Comparison of ENCODE assay signal across 15 mouse cellular contexts in the genomic region with DNA sequence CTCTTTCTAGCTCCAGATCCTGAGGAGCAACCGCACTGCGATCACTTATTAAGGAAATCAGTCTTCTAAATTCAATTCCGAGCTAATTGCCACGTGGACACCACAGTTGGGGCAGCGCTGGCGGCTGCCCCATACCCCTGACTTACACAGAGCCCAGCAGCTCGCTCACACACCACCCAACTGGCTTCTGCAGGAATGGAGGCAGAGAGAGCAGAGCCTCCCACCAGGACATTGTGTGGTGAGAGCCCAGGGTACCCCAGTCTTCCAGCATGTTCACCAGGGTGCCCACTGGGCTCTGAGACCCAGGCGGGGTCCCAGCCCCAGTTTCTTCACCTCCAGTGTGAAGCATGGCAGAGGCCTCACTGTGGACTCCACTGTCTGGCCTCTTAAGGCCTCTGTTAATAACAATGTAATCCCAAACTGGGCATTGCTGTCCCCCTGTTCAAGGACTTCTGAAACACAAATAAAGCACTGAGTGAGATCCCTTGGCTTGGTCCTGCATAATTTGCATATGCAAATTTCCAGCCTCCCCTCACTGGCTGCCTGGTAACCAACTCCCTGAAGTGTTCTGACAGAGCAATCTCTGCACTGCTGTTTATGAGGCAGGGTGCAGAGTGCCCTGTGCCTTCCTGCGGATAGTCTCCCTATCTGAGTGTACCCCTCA.
DNase-seq lines count a peak whose midpoint lies in the region; ATAC-seq and TF ChIP-seq lines count a peak whose summit lies in the region.
"Had no signal": no experiment of that assay in that cellular context is flagged by ENCODE, and none has a peak within 500 bp of the region (broad histone marks: within the 10 kb centered on the region; RNA-seq: fewer than 3 reads in every experiment).

No protein-coding gene starts in this region.

- WGBS in hindbrain, embryonic 12.5 days, result 47% methylated on average over 9 of the region's 9 CpGs
- 44% methylated on average over 9 of the region's 9 CpGs for WGBS in midbrain, postnatal 0 days

- H3K9ac ChIP-seq in hindbrain, embryonic 12.5 days, result no peak overlapping the region
- no peak overlapping the region for H3K9ac ChIP-seq in midbrain, postnatal 0 days (replicated peaks; ENCODE audit: low read length, poor library complexity, severe bottlenecking)
- H3K9ac ChIP-seq: heart, embryonic 12.5 days; liver, embryonic 15.5 days had no signal

- peak overlapping the region; percentile 70 for H3K27ac ChIP-seq in hindbrain, embryonic 12.5 days
- H3K27ac ChIP-seq in midbrain, postnatal 0 days (ENCODE audit: low read depth, low read length), result no peak overlapping the region
- H3K27ac ChIP-seq: layer of hippocampus, adult 2 months; liver, embryonic 15.5 days had no signal

- no peaks in the 10 kb centered on the region for H3K36me3 ChIP-seq in hindbrain, embryonic 12.5 days
- no peaks in the 10 kb centered on the region for H3K36me3 ChIP-seq in midbrain, postnatal 0 days (ENCODE audit: insufficient read depth, low read length)
- H3K36me3 ChIP-seq: heart, embryonic 12.5 days; liver, embryonic 15.5 days had no signal

- H3K4me1 ChIP-seq in hindbrain, embryonic 12.5 days, result peaks cover 22% of the 10 kb centered on the region
- peaks cover 6% of the 10 kb centered on the region for H3K4me1 ChIP-seq in midbrain, postnatal 0 days (ENCODE audit: insufficient read depth, low read length)
- H3K4me1 ChIP-seq: heart, embryonic 12.5 days; liver, embryonic 15.5 days had no signal

- TF ChIP-seq CTCF in brain, embryonic 14.5 days (IDR thresholded peaks at IDR 0.05; ENCODE audit: borderline replicate concordance, extremely low read depth, insufficient read depth, insufficient read length), result no peak
- TF ChIP-seq CTCF in midbrain, postnatal 0 days (IDR thresholded peaks at IDR 0.05), result no peak

- no peaks in the 10 kb centered on the region for H3K27me3 ChIP-seq in hindbrain, embryonic 12.5 days
- no peaks in the 10 kb centered on the region for H3K27me3 ChIP-seq in midbrain, postnatal 0 days (ENCODE audit: insufficient read depth, low read length)
- H3K27me3 ChIP-seq: heart, embryonic 12.5 days; liver, embryonic 15.5 days had no signal

- ATAC-seq in hindbrain, embryonic 12.5 days (ENCODE audit: low FRiP score), result peak; percentile 73
- peak; percentile 58 for ATAC-seq in midbrain, postnatal 0 days (ENCODE audit: low FRiP score)

- H3K4me2 ChIP-seq in hindbrain, embryonic 12.5 days (replicated peaks), result no peak overlapping the region
- no peak overlapping the region for H3K4me2 ChIP-seq in midbrain, postnatal 0 days (ENCODE audit: low read depth, low read length, poor library complexity, severe bottlenecking)
- H3K4me2 ChIP-seq: heart, embryonic 12.5 days; liver, embryonic 15.5 days had no signal

- H3K4me3 ChIP-seq in hindbrain, embryonic 12.5 days, result no peak overlapping the region
- no peak overlapping the region for H3K4me3 ChIP-seq in midbrain, postnatal 0 days (ENCODE audit: low read depth, low read length)
- H3K4me3 ChIP-seq: erythroblast, embryonic 14.5 days; heart, embryonic 12.5 days; layer of hippocampus, adult 2 months; liver, embryonic 15.5 days had no signal

- intact Hi-C loops in left cerebral cortex, postnatal 14 days (cut with DNase I), result no loop called here
- intact Hi-C loops in gastrocnemius, postnatal 36 days (cut with DNase I), result no loop called here

- H3K9me3 ChIP-seq in hindbrain, embryonic 12.5 days (replicated peaks), result no peaks in the 10 kb centered on the region
- no peaks in the 10 kb centered on the region for H3K9me3 ChIP-seq in midbrain, postnatal 0 days (ENCODE audit: low read length)
- H3K9me3 ChIP-seq: heart, embryonic 12.5 days; liver, embryonic 15.5 days had no signal

- peak; percentile 26 to 51 for DNase-seq in left cerebral cortex, postnatal 14 days (ENCODE audit: low spot score in 2 of 2)
- no peak for DNase-seq in left cerebral cortex, adult 18-20 months (ENCODE audit: low spot score in 2 of 2)
- DNase-seq in brain, embryonic 14.5 days (ENCODE audit: low read depth), result peak; percentile 86
- DNase-seq in midbrain, postnatal 0 days (ENCODE audit: low spot score), result peak; percentile 71
- DNase-seq in gastrocnemius, postnatal 36 days, result no peak
- no peak for DNase-seq in T-cell, adult 2 months (ENCODE audit: low spot score)
- DNase-seq in kidney, postnatal 10 days, result no peak
- DNase-seq: gastrocnemius, postnatal 25 days; lung, postnatal 36 days; thymus, postnatal 25 days had no signal

- TF ChIP-seq POLR2A in brain, embryonic 14.5 days (IDR thresholded peaks at IDR 0.05; ENCODE audit: borderline replicate concordance, extremely low read depth, insufficient read depth, insufficient read length, poor library complexity, severe bottlenecking), result no peak

Comparison
In these comparisons a context has a peak if more than half of its experiments do, and no peak if none do; other contexts are left out.
1. DNase-seq: peak in left cerebral cortex, postnatal 14 days (2 of 2), brain, embryonic 14.5 days (single experiment) and midbrain, postnatal 0 days (single experiment); none in left cerebral cortex, adult 18-20 months (0 of 2), gastrocnemius, postnatal 36 days (0 of 2), T-cell, adult 2 months (single experiment) and kidney, postnatal 10 days (single experiment).